Mouse (Mus musculus): ENCODE results near the gene Pnpo. TPM values are rescaled to one million over a fixed set of nuclear protein-coding genes. Genes with fewer than 3 reads are reported as not detected.
A peak's percentile ranks its signal among the peaks of the same experiment; 100 is the strongest.

The Pnpo gene
- polyA plus RNA-seq, 1 experiment from 2014 or later = 26.0 TPM

GRCm38 (mm10) chr11:96966914-96967543 is 23.2 kb upstream of the Pnpo start:
- no peak for ATAC-seq (ENCODE audit: low FRiP score)

GRCm38 (mm10) chr11:96966172-96966571 is 22.4 kb upstream of the Pnpo start:
- no peak for ATAC-seq (ENCODE audit: low FRiP score)
- no peak overlapping the region for H3K9ac ChIP-seq (ENCODE audit: low read depth, low read length)

More at GRCm38 (mm10) chr11:96966914-96967543, 23.2 kb upstream of the Pnpo start:
- H3K9ac ChIP-seq (ENCODE audit: low read depth, low read length) = no peak overlapping the region
- H3K27ac ChIP-seq (ENCODE audit: low read depth, low read length) = no peak overlapping the region
- H3K4me2 ChIP-seq (replicated peaks; ENCODE audit: low read depth, low read length) = no peak overlapping the region
- H3K27me3 ChIP-seq (ENCODE audit: control insufficient read depth, insufficient read depth, low read length) = no peaks in the 10 kb centered on the region
- H3K9me3 ChIP-seq (ENCODE audit: control insufficient read depth, low read length) = no peaks in the 10 kb centered on the region
- no peak overlapping the region for H3K4me3 ChIP-seq (ENCODE audit: low read depth, low read length)
- 92% methylated on average over 13 of the region's 13 CpGs for WGBS
- H3K36me3 ChIP-seq (ENCODE audit: control insufficient read depth, insufficient read depth, low read length) = no peaks in the 10 kb centered on the region
- 0 out of 2 replicates have a peak, but pooled peaks cover 2% of the 10 kb centered on the region for H3K4me1 ChIP-seq (replicated peaks; ENCODE audit: control insufficient read depth, insufficient read depth, low read length)
- DNase-seq (ENCODE audit: low spot score) = no peak

GRCm38 (mm10) chr11:96963580-96963979 is 19.8 kb upstream of the Pnpo start:
- no peak overlapping the region for H3K9ac ChIP-seq (ENCODE audit: low read depth, low read length)
- no peaks in the 10 kb centered on the region for H3K27me3 ChIP-seq (ENCODE audit: control insufficient read depth, insufficient read depth, low read length)
- DNase-seq (ENCODE audit: low spot score) = peak; percentile 88
- H3K27ac ChIP-seq (ENCODE audit: low read depth, low read length) = no peak overlapping the region
- peak; percentile 25; the same call in 1 of the 2 replicates for ATAC-seq (ENCODE audit: low FRiP score)
- H3K4me2 ChIP-seq (replicated peaks; ENCODE audit: low read depth, low read length) = no peak overlapping the region
- no peaks in the 10 kb centered on the region for H3K36me3 ChIP-seq (ENCODE audit: control insufficient read depth, insufficient read depth, low read length)
- H3K4me3 ChIP-seq (ENCODE audit: low read depth, low read length) = no peak overlapping the region
- 25% methylated on average over 8 of the region's 8 CpGs for WGBS
- no peaks in the 10 kb centered on the region for H3K9me3 ChIP-seq (ENCODE audit: control insufficient read depth, low read length)
- no peaks in the 10 kb centered on the region for H3K4me1 ChIP-seq (replicated peaks; ENCODE audit: control insufficient read depth, insufficient read depth, low read length)

More at GRCm38 (mm10) chr11:96966172-96966571, 22.4 kb upstream of the Pnpo start:
- WGBS = 91% methylated on average over 3 of the region's 3 CpGs
- Histone ChIP-seq H3K4me3 (ENCODE audit: low read depth, low read length) (no peak overlapping the region), H3K4me1 (replicated peaks; ENCODE audit: control insufficient read depth, insufficient read depth, low read length) (0 out of 2 replicates have a peak, but pooled peaks cover 2% of the 10 kb centered on the region), H3K9me3 (ENCODE audit: control insufficient read depth, low read length) (no peaks in the 10 kb centered on the region), H3K4me2 (replicated peaks; ENCODE audit: low read depth, low read length) (no peak overlapping the region), H3K36me3 (ENCODE audit: control insufficient read depth, insufficient read depth, low read length) (no peaks in the 10 kb centered on the region), H3K27ac (ENCODE audit: low read depth, low read length) (no peak overlapping the region), H3K27me3 (ENCODE audit: control insufficient read depth, insufficient read depth, low read length) (no peaks in the 10 kb centered on the region)
- no peak for DNase-seq (ENCODE audit: low spot score)

- WGBS = 97% methylated on average over 10 of the region's 10 CpGs
- Histone ChIP-seq H3K4me3 (ENCODE audit: low read depth, low read length) (no peak overlapping the region), H3K27me3 (ENCODE audit: control insufficient read depth, insufficient read depth, low read length) (no peaks in the 10 kb centered on the region), H3K4me1 (replicated peaks; ENCODE audit: control insufficient read depth, insufficient read depth, low read length) (no peaks in the 10 kb centered on the region), H3K27ac (ENCODE audit: low read depth, low read length) (no peak overlapping the region), H3K36me3 (ENCODE audit: control insufficient read depth, insufficient read depth, low read length) (peaks cover 11% of the 10 kb centered on the region), H3K4me2 (replicated peaks; ENCODE audit: low read depth, low read length) (no peak overlapping the region), H3K9ac (ENCODE audit: low read depth, low read length) (no peak overlapping the region), H3K9me3 (ENCODE audit: control insufficient read depth, low read length) (no peaks in the 10 kb centered on the region)
- ATAC-seq (ENCODE audit: low FRiP score) = no peak
- DNase-seq (ENCODE audit: low spot score) = no peak
These were observed 13.4 kb upstream of the Pnpo start for GRCm38 (mm10) chr11:96957061-96957805.

- no peak overlapping the region for H3K9ac ChIP-seq (ENCODE audit: low read depth, low read length)
- H3K4me1 ChIP-seq (replicated peaks; ENCODE audit: control insufficient read depth, insufficient read depth, low read length) = no peaks in the 10 kb centered on the region
- no peaks in the 10 kb centered on the region for H3K27me3 ChIP-seq (ENCODE audit: control insufficient read depth, insufficient read depth, low read length)
- peaks cover 13% of the 10 kb centered on the region for H3K36me3 ChIP-seq (ENCODE audit: control insufficient read depth, insufficient read depth, low read length)
- DNase-seq (ENCODE audit: low spot score) (peak; percentile 46), ATAC-seq (ENCODE audit: low FRiP score) (no peak)
- WGBS = 58% methylated on average over 20 of the region's 20 CpGs
- H3K4me3 ChIP-seq (ENCODE audit: low read depth, low read length) = no peak overlapping the region
- H3K9me3 ChIP-seq (ENCODE audit: control insufficient read depth, low read length) = no peaks in the 10 kb centered on the region
- H3K27ac ChIP-seq (ENCODE audit: low read depth, low read length) = no peak overlapping the region
- H3K4me2 ChIP-seq (replicated peaks; ENCODE audit: low read depth, low read length) = no peak overlapping the region
These were observed 12.4 kb upstream of the Pnpo start for GRCm38 (mm10) chr11:96956009-96956724.

GRCm38 (mm10) chr11:96955094-96955493 is 11.3 kb upstream of the Pnpo start:
- no peaks in the 10 kb centered on the region for H3K27me3 ChIP-seq (ENCODE audit: control insufficient read depth, insufficient read depth, low read length)
- H3K4me3 ChIP-seq (ENCODE audit: low read depth, low read length) = no peak overlapping the region
- peaks cover 13% of the 10 kb centered on the region for H3K36me3 ChIP-seq (ENCODE audit: control insufficient read depth, insufficient read depth, low read length)
- no peaks in the 10 kb centered on the region for H3K4me1 ChIP-seq (replicated peaks; ENCODE audit: control insufficient read depth, insufficient read depth, low read length)
- no peaks in the 10 kb centered on the region for H3K9me3 ChIP-seq (ENCODE audit: control insufficient read depth, low read length)
- 96% methylated on average over 4 of the region's 4 CpGs for WGBS
- H3K4me2 ChIP-seq (replicated peaks; ENCODE audit: low read depth, low read length) = no peak overlapping the region
- no peak for ATAC-seq (ENCODE audit: low FRiP score)
- H3K27ac ChIP-seq (ENCODE audit: low read depth, low read length) = no peak overlapping the region
- DNase-seq (ENCODE audit: low spot score) = no peak
- H3K9ac ChIP-seq (ENCODE audit: low read depth, low read length) = no peak overlapping the region

DNA sequence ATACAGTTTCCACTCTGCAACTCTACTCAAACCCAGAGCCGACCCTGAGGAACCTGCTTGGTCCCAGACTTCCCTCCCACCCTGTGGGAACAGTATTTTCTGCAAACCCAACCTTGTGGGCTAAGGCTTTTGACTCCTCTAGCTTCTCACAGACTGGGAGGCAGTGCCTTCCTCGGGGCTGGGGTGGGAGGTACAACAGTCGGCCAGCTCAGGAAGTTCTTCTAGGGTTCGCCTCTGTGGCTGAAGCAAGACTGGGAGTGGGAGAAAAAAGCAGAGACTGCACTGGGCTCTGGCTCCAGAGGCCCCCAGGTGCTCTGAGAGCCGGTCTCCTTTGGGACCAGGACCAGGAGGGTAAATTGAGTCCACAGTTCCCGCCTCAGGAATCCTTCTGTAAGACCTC is 9.1 kb upstream of the Pnpo start:
- Histone ChIP-seq H3K36me3 (ENCODE audit: control insufficient read depth, insufficient read depth, low read length) (peaks cover 13% of the 10 kb centered on the region), H3K4me3 (ENCODE audit: low read depth, low read length) (no peak overlapping the region), H3K9ac (ENCODE audit: low read depth, low read length) (no peak overlapping the region)

GRCm38 (mm10) chr11:96952426-96952825 is 8.6 kb upstream of the Pnpo start:
- Histone ChIP-seq H3K36me3 (ENCODE audit: control insufficient read depth, insufficient read depth, low read length) (peaks cover 13% of the 10 kb centered on the region), H3K4me3 (ENCODE audit: low read depth, low read length) (no peak overlapping the region), H3K27me3 (ENCODE audit: control insufficient read depth, insufficient read depth, low read length) (no peaks in the 10 kb centered on the region), H3K4me1 (replicated peaks; ENCODE audit: control insufficient read depth, insufficient read depth, low read length) (no peaks in the 10 kb centered on the region), H3K9ac (ENCODE audit: low read depth, low read length) (no peak overlapping the region), H3K27ac (ENCODE audit: low read depth, low read length) (no peak overlapping the region), H3K9me3 (ENCODE audit: control insufficient read depth, low read length) (no peaks in the 10 kb centered on the region), H3K4me2 (replicated peaks; ENCODE audit: low read depth, low read length) (no peak overlapping the region)
- DNase-seq (ENCODE audit: low spot score) (no peak), ATAC-seq (ENCODE audit: low FRiP score) (no peak)
- 85% methylated on average over 10 of the region's 10 CpGs for WGBS

More for the DNA sequence above, 9.1 kb upstream of the Pnpo start:
- WGBS = 80% methylated on average over 6 of the region's 6 CpGs
- no peaks in the 10 kb centered on the region for H3K4me1 ChIP-seq (replicated peaks; ENCODE audit: control insufficient read depth, insufficient read depth, low read length)
- H3K27ac ChIP-seq (ENCODE audit: low read depth, low read length) = no peak overlapping the region
- H3K9me3 ChIP-seq (ENCODE audit: control insufficient read depth, low read length) = no peaks in the 10 kb centered on the region
- H3K4me2 ChIP-seq (replicated peaks; ENCODE audit: low read depth, low read length) = no peak overlapping the region
- ATAC-seq (ENCODE audit: low FRiP score) (no peak), DNase-seq (ENCODE audit: low spot score) (no peak)
- no peaks in the 10 kb centered on the region for H3K27me3 ChIP-seq (ENCODE audit: control insufficient read depth, insufficient read depth, low read length)

Measured in hindbrain, embryonic 11.5 days (tissue).